Mouse (Mus musculus): ENCODE measurements around the gene Gm10719.
"Not testable (repeated sequence)": the region's sequence is repeated elsewhere in the genome, so short reads cannot be mapped to it uniquely, and the experiment has no call there.

Gm10719 gene

GRCm38 (mm10) chr9:3017108-3017507, at the start of gene Gm10719:
Gm10719 (plus strand) TSS chr9:3017408.
- not testable (repeated sequence) for DNase-seq (ENCODE audit: low spot score)

- peak; percentile 24 for DNase-seq (ENCODE audit: low spot score)
Measured at GRCm38 (mm10) chr9:3000445-3000972, 16.7 kb upstream of the Gm10719 start, which contains the start of gene Gm10722. Gm10722 (plus strand) TSS chr9:3000922.

GRCm38 (mm10) chr9:3001006-3001405, 16.2 kb upstream of the Gm10719 start:
- not testable (repeated sequence) for DNase-seq (ENCODE audit: low spot score)

GRCm38 (mm10) chr9:3001948-3002659, 15.1 kb upstream of the Gm10719 start:
- DNase-seq (ENCODE audit: low spot score), result peak; percentile 100

- not testable (repeated sequence) for DNase-seq (ENCODE audit: low spot score)
Measured at GRCm38 (mm10) chr9:3002794-3003396, 14.3 kb upstream of the Gm10719 start, which contains the start of gene Gm11168. Gm11168 (plus strand) TSS chr9:3003346.

GRCm38 (mm10) chr9:3006179-3006578, 11.0 kb upstream of the Gm10719 start:
- DNase-seq (ENCODE audit: low spot score), result not testable (repeated sequence)

- DNase-seq (ENCODE audit: low spot score), result peak; percentile 100
Measured at GRCm38 (mm10) chr9:3006636-3007035, 10.6 kb upstream of the Gm10719 start.

- not testable (repeated sequence) for DNase-seq (ENCODE audit: low spot score)
Measured at GRCm38 (mm10) chr9:3007272-3007671, 9.9 kb upstream of the Gm10719 start.

GRCm38 (mm10) chr9:3009331-3009730, 7.9 kb upstream of the Gm10719 start:
- not testable (repeated sequence) for DNase-seq (ENCODE audit: low spot score)

- not testable (repeated sequence) for DNase-seq (ENCODE audit: low spot score)
Measured at GRCm38 (mm10) chr9:3012054-3012621, 5.1 kb upstream of the Gm10719 start.

GRCm38 (mm10) chr9:3012733-3013279, 4.4 kb upstream of the Gm10719 start, which contains the start of gene Gm10721:
Gm10721 (plus strand) TSS chr9:3013140.
- DNase-seq (ENCODE audit: low spot score), result not testable (repeated sequence)

GRCm38 (mm10) chr9:3015354-3015753, 1.9 kb upstream of the Gm10719 start, which contains the start of gene Gm10720:
Gm10720 (plus strand) TSS chr9:3015654.
- DNase-seq (ENCODE audit: low spot score), result not testable (repeated sequence)

GRCm38 (mm10) chr9:3015896-3016295, 1.3 kb upstream of the Gm10719 start:
- DNase-seq (ENCODE audit: low spot score), result not testable (repeated sequence)

- not testable (repeated sequence) for DNase-seq (ENCODE audit: low spot score)
Measured at GRCm38 (mm10) chr9:3018944-3019343, 1.7 kb downstream of the Gm10719 start.

- peak; percentile 38 for DNase-seq (ENCODE audit: low spot score)
Measured at GRCm38 (mm10) chr9:3019835-3020727, 2.9 kb downstream of the Gm10719 start.

- DNase-seq (ENCODE audit: low spot score), result peak; percentile 59
Measured at GRCm38 (mm10) chr9:3022316-3023008, 5.3 kb downstream of the Gm10719 start.

- not testable (repeated sequence) for DNase-seq (ENCODE audit: low spot score)
Measured at GRCm38 (mm10) chr9:3023312-3023984, 6.2 kb downstream of the Gm10719 start, which contains the start of gene Gm10718. Gm10718 (plus strand) TSS chr9:3023547.

GRCm38 (mm10) chr9:3023985-3024648, 6.9 kb downstream of the Gm10719 start:
- peak; percentile 96 for DNase-seq (ENCODE audit: low spot score)

- peak; percentile 31 for DNase-seq (ENCODE audit: low spot score)
Measured at GRCm38 (mm10) chr9:3024912-3025467, 7.8 kb downstream of the Gm10719 start, which contains the start of gene Gm10717. Gm10717 (plus strand) TSS chr9:3025417.

Measured in ovary, postnatal 10 days (tissue).